Mouse (Mus musculus): ENCODE measurements around the gene Igsf3. TPM values are rescaled to one million over a fixed set of nuclear protein-coding genes. Genes with fewer than 3 reads are reported as not detected.
"Not testable (repeated sequence)": the region's sequence is repeated elsewhere in the genome, so short reads cannot be mapped to it uniquely, and the experiment has no call there.

Gene Igsf3
- polyA plus RNA-seq, 1 experiment from 2014 or later: 104 TPM

DNA sequence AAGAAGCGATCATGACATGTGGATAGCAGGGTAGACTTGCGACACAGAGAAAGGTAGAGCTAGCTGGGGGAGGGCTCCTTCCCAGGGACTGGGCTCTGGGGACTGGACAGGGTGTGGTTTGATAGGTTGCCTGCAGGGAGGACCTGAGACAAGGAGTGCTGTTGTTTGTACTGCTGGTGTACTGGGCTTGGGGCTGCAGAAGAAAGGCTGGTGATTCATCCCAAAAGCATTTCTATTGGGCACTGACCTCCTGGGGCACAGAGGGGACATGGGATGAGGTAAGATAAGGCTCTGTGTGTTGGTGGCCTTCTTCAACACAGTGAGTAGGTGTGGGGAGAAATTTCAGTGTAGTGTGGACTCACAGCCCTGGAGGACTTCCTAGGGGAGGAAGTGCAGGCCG, 29.2 kb downstream of the Igsf3 start:
- WGBS: 50% methylated on average over 3 of the region's 3 CpGs
- Histone ChIP-seq H3K4me3 (replicated peaks) (no peak overlapping the region), H3K9ac (replicated peaks) (no peak overlapping the region), H3K27ac (peak overlapping the region; percentile 62), H3K4me1 (replicated peaks) (peaks cover 95% of the 10 kb centered on the region), H3K27me3 (no peaks in the 10 kb centered on the region), H3K36me3 (no peaks in the 10 kb centered on the region), H3K4me2 (no peak overlapping the region), H3K9me3 (no peaks in the 10 kb centered on the region)
- ATAC-seq (ENCODE audit: insufficient number of reproducible peaks, insufficient read depth, low FRiP score, low TSS enrichment, low read depth): no peak

- Histone ChIP-seq H3K4me3 (replicated peaks) (no peak overlapping the region), H3K4me1 (replicated peaks) (peaks cover 93% of the 10 kb centered on the region), H3K9me3 (no peaks in the 10 kb centered on the region), H3K36me3 (no peaks in the 10 kb centered on the region), H3K4me2 (no peak overlapping the region), H3K9ac (replicated peaks) (no peak overlapping the region), H3K27ac (peak overlapping the region; percentile 32; the same call in 1 of the 2 replicates), H3K27me3 (no peaks in the 10 kb centered on the region)
- no peak for ATAC-seq (ENCODE audit: insufficient number of reproducible peaks, insufficient read depth, low FRiP score, low TSS enrichment, low read depth)
- 73% methylated on average over 8 of the region's 8 CpGs for WGBS
Measured at GRCm38 (mm10) chr3:101407568-101407967, 30.7 kb downstream of the Igsf3 start.

DNA sequence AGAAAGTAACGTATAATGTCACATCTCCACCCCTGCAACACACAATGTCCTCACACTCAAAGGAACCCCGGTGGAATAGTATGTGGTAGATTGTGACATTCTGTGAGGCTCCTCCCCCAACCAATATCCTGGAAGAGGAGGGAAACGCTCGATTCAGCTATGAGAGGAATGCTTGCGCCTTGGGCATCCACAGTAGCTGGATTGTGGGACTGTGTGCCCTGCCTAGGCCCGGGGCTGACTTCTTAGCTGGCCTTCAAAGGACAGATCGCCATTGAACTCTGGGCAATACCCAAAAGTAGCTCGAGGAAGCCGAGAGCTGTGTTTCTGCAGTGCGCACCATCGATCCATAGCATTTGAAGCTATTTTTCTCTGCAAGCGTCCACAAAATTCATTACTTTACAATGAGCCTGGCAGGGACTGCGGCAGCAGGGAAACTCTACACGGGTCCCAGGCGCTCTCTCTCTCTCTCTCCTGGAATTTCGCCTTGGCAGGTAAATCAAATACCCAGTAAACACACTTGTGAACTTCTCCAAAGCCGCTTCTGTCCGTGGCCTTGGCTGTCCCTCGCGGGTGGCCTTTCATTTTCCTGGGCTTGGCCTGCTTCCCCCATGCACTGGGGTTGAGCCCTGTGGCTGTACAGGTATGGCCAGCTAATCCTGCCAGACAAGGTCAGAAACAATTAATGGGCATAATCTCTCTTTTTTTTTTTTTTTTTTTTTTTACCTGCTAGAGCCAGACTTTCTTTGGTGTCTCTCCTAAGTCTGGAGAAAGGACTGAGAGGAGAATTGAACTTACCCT, 32.3 kb downstream of the Igsf3 start:
- H3K4me1 ChIP-seq (replicated peaks): peaks cover 90% of the 10 kb centered on the region
- H3K27ac ChIP-seq: peak overlapping the region; percentile 91
- H3K4me3 ChIP-seq (replicated peaks): no peak overlapping the region
- peak overlapping the region; percentile 28; the same call in 1 of the 2 replicates for H3K4me2 ChIP-seq
- 30% methylated on average over 20 of the region's 20 CpGs for WGBS
- no peaks in the 10 kb centered on the region for H3K27me3 ChIP-seq
- H3K9ac ChIP-seq (replicated peaks): no peak overlapping the region
- ATAC-seq (ENCODE audit: insufficient number of reproducible peaks, insufficient read depth, low FRiP score, low TSS enrichment, low read depth): no peak
- no peaks in the 10 kb centered on the region for H3K9me3 ChIP-seq
- no peaks in the 10 kb centered on the region for H3K36me3 ChIP-seq

GRCm38 (mm10) chr3:101410202-101410601, 33.3 kb downstream of the Igsf3 start:
- Histone ChIP-seq H3K36me3 (no peaks in the 10 kb centered on the region), H3K9ac (replicated peaks) (no peak overlapping the region), H3K4me2 (no peak overlapping the region), H3K27me3 (no peaks in the 10 kb centered on the region), H3K9me3 (no peaks in the 10 kb centered on the region), H3K27ac (peak overlapping the region; percentile 62), H3K4me3 (replicated peaks) (no peak overlapping the region), H3K4me1 (replicated peaks) (peaks cover 88% of the 10 kb centered on the region)
- ATAC-seq (ENCODE audit: insufficient number of reproducible peaks, insufficient read depth, low FRiP score, low TSS enrichment, low read depth): no peak
- 34% methylated on average over 2 of the region's 2 CpGs for WGBS

GRCm38 (mm10) chr3:101410745-101411144, 33.9 kb downstream of the Igsf3 start:
- no peaks in the 10 kb centered on the region for H3K36me3 ChIP-seq
- ATAC-seq (ENCODE audit: insufficient number of reproducible peaks, insufficient read depth, low FRiP score, low TSS enrichment, low read depth): no peak
- H3K4me1 ChIP-seq (replicated peaks): peaks cover 87% of the 10 kb centered on the region
- H3K9ac ChIP-seq (replicated peaks): 0 out of 2 replicates have a peak overlapping the region, but pooled peaks have one; percentile 9
- 45% methylated on average over 3 of the region's 3 CpGs for WGBS
- H3K4me3 ChIP-seq (replicated peaks): no peak overlapping the region
- H3K9me3 ChIP-seq: no peaks in the 10 kb centered on the region
- H3K27me3 ChIP-seq: no peaks in the 10 kb centered on the region
- no peak overlapping the region for H3K4me2 ChIP-seq
- H3K27ac ChIP-seq: peak overlapping the region; percentile 62

DNA sequence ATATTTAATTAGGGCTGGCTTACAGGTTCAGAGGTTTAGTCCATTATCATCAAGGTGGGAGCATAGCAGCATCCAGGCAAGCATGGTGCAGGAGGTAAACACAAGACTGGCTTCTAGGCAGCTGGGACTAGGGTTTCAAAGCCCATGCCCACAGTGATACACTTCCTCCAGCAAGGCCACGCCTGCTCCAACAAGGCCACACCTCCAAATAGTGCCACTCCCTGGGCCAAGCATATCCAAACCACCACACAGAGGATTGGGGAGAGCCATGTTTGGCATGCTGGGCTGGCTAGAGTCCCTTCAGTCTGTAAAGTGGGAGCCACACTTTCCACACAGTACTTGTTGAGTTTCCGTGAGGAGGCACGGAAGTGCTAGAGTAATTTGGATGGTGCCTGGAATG, 34.7 kb downstream of the Igsf3 start:
- H3K4me2 ChIP-seq: no peak overlapping the region
- H3K36me3 ChIP-seq: no peaks in the 10 kb centered on the region
- H3K4me3 ChIP-seq (replicated peaks): no peak overlapping the region
- 74% methylated on average over 3 of the region's 3 CpGs for WGBS
- peak overlapping the region; percentile 18; the same call in 1 of the 2 replicates for H3K27ac ChIP-seq
- no peaks in the 10 kb centered on the region for H3K27me3 ChIP-seq
- peaks cover 84% of the 10 kb centered on the region for H3K4me1 ChIP-seq (replicated peaks)
- no peak for ATAC-seq (ENCODE audit: insufficient number of reproducible peaks, insufficient read depth, low FRiP score, low TSS enrichment, low read depth)
- H3K9ac ChIP-seq (replicated peaks): no peak overlapping the region
- no peaks in the 10 kb centered on the region for H3K9me3 ChIP-seq

DNA sequence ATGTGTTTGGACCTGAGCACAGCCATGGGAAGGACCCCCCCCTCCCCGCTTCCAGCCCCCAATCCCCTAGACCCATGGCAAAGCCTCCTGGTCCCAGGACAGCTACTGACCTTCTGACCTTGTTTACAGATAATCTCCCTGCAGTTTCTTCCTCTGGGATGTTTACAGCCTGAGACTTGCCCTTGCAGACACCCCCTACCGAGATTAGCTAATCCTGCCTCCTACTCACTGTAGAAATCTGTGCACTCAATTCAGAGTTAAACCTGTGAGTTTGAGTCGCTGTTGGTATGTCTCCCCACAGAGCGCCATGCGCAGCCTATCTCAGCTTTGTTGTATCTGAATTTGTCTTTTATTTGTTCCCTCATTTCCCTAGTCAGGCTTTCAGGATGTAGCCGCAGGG, 35.2 kb downstream of the Igsf3 start:
- peak overlapping the region; percentile 18; the same call in 1 of the 2 replicates for H3K27ac ChIP-seq

DNA sequence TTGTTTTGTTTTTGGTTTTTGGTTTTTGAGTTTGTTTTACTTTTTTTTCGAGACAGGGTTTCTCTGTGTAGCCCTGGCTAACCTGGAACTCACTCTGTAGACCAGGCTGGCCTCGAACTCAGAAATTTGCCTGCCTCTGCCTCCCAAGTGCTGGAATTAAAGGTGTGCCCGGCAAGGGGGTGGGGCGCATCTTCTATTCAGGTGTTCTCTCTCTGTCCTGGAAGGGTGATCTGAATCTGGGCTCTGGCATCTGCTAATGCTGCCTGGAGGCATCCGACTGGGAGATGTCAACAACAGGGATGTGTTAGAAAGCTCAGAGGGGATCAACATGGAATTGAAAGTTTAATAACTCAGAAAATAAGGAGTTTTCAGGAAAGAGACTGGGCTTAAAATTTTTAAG, 36.1 kb downstream of the Igsf3 start:
- not testable (repeated sequence) for H3K9ac ChIP-seq (replicated peaks); H3K27ac ChIP-seq; H3K27me3 ChIP-seq; H3K4me2 ChIP-seq; H3K4me3 ChIP-seq (replicated peaks); H3K36me3 ChIP-seq; H3K9me3 ChIP-seq; ATAC-seq (ENCODE audit: insufficient number of reproducible peaks, insufficient read depth, low FRiP score, low TSS enrichment, low read depth)
- peaks cover 73% of the 10 kb centered on the region for H3K4me1 ChIP-seq (replicated peaks)
- WGBS: 88% methylated on average over 5 of the region's 5 CpGs

More for the DNA sequence above, 35.2 kb downstream of the Igsf3 start:
- 66% methylated on average over 6 of the region's 6 CpGs for WGBS
- Histone ChIP-seq H3K4me1 (replicated peaks) (peaks cover 80% of the 10 kb centered on the region), H3K4me2 (no peak overlapping the region), H3K4me3 (replicated peaks) (no peak overlapping the region), H3K27me3 (no peaks in the 10 kb centered on the region), H3K36me3 (no peaks in the 10 kb centered on the region), H3K9me3 (no peaks in the 10 kb centered on the region), H3K9ac (replicated peaks) (no peak overlapping the region)
- ATAC-seq (ENCODE audit: insufficient number of reproducible peaks, insufficient read depth, low FRiP score, low TSS enrichment, low read depth): no peak

DNA sequence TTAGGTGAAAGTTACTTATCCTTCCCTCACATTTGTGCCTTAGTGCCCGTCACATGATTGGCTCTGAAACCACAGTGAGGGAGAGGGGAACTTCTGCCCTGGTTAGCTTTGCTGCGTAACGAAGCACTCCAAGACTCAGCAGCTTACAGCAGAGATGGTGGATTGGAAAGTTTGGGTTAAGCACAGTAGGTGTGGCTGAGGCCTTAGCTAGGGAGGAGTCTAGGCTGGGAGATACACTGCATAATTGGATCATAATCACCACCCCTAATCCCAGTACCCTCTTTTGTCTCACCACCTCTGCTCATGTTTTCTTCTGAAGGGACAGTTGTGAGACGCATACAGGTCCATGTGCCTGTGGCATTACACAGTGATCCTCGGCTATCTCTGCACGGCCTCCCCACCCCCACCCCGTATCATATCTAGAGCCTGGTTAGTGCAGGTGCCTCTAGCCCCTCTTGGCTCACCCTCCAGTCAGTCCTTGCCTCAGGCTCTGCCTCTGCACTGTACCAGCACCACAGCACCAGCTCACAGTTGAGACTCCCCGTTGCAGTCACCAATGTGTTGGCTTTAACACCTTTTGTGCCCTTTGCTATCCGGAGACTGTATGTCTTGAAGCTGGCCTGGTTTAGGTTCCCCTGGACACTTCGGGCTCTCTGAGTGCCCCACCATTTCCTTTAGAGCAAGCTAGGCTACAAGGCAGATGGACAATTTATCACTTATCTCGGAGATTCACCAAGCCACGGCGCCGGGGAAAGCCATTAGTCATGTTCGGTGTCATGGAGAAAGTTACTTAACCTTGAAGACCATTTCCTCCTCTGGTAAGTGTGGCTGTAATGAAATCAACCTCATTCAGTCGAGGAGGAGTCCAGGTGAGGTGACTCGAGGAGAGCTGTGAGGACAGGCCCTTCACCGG, 42.1 kb downstream of the Igsf3 start:
- 64% methylated on average over 18 of the region's 18 CpGs for WGBS
- no peak overlapping the region for H3K27ac ChIP-seq
- no peak overlapping the region for H3K9ac ChIP-seq (replicated peaks)
- H3K4me3 ChIP-seq (replicated peaks): no peak overlapping the region
- no peaks in the 10 kb centered on the region for H3K27me3 ChIP-seq
- no peak overlapping the region for H3K4me2 ChIP-seq
- H3K4me1 ChIP-seq (replicated peaks): peaks cover 54% of the 10 kb centered on the region
- no peaks in the 10 kb centered on the region for H3K9me3 ChIP-seq
- no peaks in the 10 kb centered on the region for H3K36me3 ChIP-seq
- ATAC-seq (ENCODE audit: insufficient number of reproducible peaks, insufficient read depth, low FRiP score, low TSS enrichment, low read depth): no peak

GRCm38 (mm10) chr3:101419653-101419994, 42.7 kb downstream of the Igsf3 start:
- no peak overlapping the region for H3K4me2 ChIP-seq
- H3K36me3 ChIP-seq: no peaks in the 10 kb centered on the region
- peaks cover 54% of the 10 kb centered on the region for H3K4me1 ChIP-seq (replicated peaks)
- WGBS: 65% methylated on average over 10 of the region's 10 CpGs
- no peak overlapping the region for H3K4me3 ChIP-seq (replicated peaks)
- no peak overlapping the region for H3K27ac ChIP-seq
- no peaks in the 10 kb centered on the region for H3K27me3 ChIP-seq
- no peak overlapping the region for H3K9ac ChIP-seq (replicated peaks)
- no peaks in the 10 kb centered on the region for H3K9me3 ChIP-seq
- no peak for ATAC-seq (ENCODE audit: insufficient number of reproducible peaks, insufficient read depth, low FRiP score, low TSS enrichment, low read depth)

GRCm38 (mm10) chr3:101423188-101423587, 46.3 kb downstream of the Igsf3 start:
- ATAC-seq (ENCODE audit: insufficient number of reproducible peaks, insufficient read depth, low FRiP score, low TSS enrichment, low read depth): no peak
- Histone ChIP-seq H3K27me3 (no peaks in the 10 kb centered on the region), H3K4me1 (replicated peaks) (peaks cover 46% of the 10 kb centered on the region), H3K27ac (peak overlapping the region; percentile 69; the same call in 1 of the 2 replicates), H3K9me3 (no peaks in the 10 kb centered on the region), H3K4me3 (replicated peaks) (no peak overlapping the region), H3K9ac (replicated peaks) (no peak overlapping the region), H3K36me3 (peaks cover 30% of the 10 kb centered on the region), H3K4me2 (no peak overlapping the region)
- 47% methylated on average over 4 of the region's 4 CpGs for WGBS
